Mouse (Mus musculus) layer of hippocampus, adult 8-10 months (tissue): ENCODE measurements around the gene Samd1. TPM values are rescaled to one million over a fixed set of nuclear protein-coding genes. Genes with fewer than 3 reads are reported as not detected.
A peak's percentile ranks its signal among the peaks of the same experiment; 100 is the strongest.
"Not testable (repeated sequence)": the region's sequence is repeated elsewhere in the genome, so short reads cannot be mapped to it uniquely, and the experiment has no call there.

ENCODE experiments used
- DNase-seq, 2 experiments: peaks; one replicate each; pipeline ENCODE4 v3.0.0; 2022; ENCODE audit warnings: low spot score in 2 of 2
- total RNA-seq, 4 experiments: library from RNA; stranded (reverse); gene quantifications; 2 replicates each; pipeline ENCODE4 v1.2.4; 2022

Gene Samd1
- total RNA-seq, 4 experiments from 2014 or later, result 37.6 to 42.8 (median 40.0) TPM

DNA sequence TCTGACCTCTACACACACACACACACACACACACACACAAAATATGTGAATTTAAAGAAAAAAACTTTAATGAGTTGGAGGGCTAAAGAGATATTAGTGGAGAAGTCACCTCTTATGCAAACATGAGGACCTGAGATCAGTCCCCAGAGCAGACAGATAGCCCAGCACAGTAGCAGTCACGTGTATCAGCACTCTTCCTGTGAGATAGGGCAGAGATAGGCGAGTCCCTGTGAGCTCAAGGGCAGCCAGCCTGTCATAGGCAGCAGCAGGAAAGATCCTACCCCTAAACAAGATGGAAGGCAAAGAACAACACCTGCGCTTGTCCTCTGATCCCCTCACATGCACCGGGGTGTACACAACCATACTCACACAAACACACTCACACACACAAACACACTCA is 15.0 kb upstream of the Samd1 start:
- DNase-seq, result no peak

DNA sequence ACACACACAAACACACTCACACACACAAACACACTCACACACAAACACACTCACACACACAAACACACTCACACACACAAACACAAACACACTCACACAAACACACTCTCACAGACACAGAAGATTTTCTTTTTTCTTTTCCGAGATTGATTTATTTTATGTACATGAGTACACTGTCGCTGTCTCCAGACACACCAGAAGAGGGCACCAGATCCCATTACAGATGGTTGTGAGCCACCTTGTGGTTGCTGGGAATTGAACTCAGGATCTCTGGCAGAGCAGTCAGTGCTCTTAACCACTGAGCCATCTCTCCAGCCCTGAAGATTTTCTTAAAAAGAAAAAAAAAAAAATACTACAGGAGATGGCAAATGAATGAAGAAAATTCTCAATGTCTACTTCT is 14.2 kb upstream of the Samd1 start:
- not testable (repeated sequence) for DNase-seq

DNA sequence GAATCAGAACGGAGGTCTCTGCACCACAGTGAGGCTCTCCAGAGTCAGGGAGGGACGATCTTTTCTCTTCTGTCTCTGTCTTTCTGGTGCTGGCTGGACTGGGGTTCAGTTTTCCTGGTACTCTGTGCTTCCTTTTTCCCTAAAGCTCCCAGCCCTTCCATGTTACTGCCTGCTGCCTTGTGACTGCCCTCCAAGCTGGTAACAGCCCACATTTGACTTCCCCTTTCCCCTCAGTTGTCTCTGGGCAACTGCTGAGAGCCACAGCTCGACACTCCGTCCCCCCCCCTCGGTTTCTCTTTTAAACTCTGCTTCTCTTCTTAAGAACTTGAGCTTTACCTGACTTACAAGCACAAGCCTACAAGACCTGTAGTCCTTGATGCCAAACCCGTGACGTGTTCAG is 8.2 kb upstream of the Samd1 start:
- no peak for DNase-seq

DNA sequence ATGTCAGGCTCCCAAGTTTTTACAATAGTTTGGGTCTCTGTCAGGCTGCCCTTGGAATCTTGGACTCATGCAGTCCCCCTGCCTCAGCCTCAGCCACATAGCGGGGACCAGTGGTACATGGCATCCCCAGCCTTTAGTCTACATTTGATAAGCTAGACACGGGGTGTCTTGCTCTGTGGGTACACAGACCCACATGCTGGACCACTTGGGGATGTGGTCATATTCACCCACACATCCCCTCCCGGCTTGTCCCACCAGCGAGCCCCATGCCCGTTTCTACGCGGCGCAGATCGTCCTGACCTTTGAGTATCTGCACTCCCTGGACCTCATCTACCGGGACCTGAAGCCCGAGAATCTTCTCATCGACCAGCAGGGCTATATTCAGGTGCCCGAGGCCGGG is 7.3 kb upstream of the Samd1 start:
- DNase-seq, result no peak

DNA sequence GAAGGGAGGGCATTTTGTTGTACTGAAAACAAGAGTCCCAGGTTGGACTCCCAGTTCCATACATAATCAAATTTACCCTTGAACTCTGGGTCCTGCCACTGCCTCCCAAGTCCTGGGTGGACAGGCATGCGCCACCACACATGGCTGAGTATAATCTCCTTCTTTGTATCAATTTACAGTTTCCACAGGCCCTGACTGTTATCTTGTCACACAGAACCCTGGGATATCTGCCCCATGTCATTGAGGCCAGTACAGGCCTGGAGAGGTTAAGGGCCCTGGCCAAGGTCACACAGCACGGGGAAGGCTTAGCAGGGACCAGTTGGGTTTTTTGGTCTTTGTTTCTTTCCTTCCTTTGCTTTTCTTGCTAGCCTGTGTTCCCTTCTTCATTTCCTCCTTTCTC is 5.0 kb upstream of the Samd1 start:
- DNase-seq, result no peak

DNA sequence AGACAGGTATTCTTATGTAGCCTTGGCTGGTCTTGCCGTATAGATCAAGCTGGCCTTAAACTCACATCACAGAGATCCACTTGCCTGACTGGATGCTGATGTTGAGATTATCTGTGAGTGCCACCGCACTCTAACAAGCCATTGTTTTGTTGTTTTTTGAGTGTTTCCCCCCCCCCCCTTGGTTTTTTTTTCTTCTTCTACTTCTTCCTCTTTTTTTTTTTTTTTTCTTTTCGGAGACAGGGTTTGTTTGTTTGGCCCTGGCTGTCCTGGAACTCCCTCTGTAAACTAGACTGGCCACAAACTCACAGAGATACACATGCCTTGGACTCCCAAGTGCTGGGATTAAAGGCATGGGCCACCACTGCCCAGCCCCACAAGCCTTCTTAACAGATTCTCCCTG is 3.4 kb upstream of the Samd1 start:
- no peak for DNase-seq

DNA sequence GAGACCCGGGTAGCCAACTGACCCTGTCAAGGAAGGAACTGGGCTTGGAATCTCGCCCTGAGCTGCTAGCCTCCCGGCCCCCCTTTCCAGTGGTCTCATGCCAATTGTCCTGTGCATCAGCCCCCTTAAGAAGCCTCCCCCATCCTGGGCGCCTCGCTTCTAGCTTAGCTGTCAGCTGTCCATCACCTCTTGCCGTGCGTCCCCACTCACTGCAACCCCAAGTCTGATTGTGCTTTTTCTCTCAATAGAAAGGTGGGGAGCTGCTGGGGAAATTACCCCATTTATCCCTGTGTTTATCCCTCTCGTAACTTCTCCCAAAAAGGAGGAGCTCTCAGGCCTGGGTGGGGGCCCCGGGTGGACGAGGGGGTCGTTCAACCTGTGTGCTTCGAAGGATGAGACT is 1.5 kb upstream of the Samd1 start:
- DNase-seq, result no peak

DNA sequence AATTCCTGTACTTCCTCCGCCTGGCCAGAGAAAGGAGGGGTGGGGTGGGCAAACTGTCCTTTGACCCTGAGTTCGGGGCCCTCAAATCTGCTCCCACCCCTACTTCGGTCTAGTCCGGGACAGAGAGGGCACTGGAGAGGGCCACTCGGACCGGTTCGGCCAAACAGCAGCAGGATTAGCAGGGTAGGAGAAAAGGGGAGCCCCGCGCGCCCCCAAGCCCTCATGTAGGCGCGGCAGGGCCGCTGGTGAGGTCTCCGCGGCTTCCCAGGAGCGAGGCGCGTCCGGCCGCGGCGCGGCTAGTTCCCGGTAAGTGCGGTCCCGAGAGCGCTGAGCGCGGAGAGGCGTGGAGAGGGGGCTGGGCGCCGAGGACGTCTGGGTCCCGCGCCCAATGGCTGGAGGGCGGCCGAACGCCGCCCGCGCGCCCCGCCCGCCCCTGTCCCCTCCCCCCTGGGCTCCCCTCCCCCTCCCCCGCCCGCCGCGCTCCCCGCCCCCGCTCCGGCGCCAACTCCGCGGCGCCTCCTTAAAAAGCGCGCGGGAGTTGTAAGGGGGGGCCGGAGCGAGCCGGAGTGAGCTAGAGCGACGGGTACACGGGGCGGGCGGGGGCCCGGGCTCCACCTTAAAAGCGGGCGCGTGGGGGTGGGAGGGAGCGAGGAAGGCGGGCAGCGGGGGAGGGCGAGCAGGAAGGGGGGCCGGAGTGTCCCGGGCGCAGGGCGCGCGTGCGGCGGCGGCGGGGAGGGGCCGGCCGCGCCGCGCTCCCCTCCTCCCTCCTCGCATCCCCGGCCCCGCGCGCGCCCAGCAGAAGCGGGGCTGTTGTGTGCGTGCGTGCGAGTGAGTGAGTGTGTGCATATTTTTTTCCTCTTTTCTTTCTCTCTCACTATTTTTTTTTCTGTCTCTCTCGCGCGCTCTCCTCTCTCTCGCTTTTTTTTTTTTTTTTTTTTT is 636 bp upstream of the Samd1 start:
- peak; percentile 66 to 73 for DNase-seq

DNA sequence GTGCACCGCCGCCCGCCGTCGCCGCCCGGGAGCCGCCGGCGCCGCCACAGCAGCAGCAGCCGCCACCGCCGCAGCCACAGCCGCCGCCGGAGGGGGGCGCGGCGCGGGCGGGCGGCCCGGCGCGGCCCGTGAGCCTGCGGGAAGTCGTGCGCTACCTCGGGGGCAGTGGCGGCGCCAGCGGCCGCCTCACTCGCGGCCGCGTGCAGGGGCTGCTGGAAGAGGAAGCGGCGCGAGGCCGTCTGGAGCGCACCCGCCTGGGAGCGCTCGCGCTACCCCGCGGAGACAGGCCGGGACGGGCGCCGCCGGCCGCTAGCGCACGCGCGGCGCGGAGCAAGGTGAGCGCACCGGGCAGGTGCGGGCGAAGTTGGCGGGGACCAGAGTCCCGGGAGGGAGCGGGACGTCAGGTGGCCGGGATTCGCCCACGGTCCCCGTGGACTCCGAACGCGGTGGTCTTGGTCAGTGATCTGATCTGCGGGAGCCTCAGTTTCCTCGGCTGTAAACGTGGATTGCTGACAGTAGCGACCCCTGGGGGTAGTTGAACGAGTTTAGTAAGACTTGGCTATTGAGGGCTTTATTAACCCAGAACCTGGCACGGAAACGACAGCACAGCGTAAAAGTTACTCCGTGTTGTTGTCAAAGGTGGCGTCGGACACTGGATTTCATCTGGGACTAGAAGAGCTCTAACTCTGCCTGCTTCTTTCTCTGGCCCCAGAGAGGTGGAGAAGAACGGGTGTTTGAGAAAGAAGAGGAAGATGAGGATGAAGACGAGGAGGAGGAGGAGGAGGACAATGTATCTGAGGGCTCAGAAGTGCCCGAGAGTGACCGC is 972 bp downstream of the Samd1 start:
- DNase-seq, result no peak

DNA sequence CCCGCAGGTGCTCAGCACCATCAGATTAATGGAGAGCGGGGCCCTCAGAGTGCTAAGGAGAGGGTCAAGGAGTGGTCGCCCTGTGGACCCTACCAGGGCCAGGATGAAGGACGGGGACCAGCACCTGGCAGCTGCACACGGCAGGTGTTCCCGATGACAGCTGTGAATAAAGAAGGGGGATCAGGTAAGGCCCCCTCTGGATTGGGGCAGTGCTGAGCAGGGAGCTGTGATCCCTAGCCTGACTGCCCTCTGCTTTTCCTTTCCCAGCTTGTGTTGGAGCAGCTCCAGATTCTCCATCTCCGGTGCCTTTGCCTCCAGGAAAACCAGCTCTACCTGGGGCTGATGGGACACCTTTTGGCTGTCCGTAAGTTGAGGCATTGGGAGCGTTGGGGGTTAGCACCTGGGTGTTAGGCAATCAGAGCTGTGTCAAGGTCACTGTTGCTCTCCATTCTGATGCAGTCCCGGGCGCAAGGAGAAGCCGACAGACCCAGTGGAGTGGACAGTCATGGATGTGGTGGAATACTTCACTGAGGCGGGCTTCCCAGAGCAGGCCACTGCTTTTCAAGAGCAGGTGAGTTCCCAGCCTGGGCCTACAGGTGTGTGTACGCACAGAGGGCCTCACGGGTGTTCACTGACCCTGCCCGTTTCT is 1.7 kb downstream of the Samd1 start:
- no peak for DNase-seq

DNA sequence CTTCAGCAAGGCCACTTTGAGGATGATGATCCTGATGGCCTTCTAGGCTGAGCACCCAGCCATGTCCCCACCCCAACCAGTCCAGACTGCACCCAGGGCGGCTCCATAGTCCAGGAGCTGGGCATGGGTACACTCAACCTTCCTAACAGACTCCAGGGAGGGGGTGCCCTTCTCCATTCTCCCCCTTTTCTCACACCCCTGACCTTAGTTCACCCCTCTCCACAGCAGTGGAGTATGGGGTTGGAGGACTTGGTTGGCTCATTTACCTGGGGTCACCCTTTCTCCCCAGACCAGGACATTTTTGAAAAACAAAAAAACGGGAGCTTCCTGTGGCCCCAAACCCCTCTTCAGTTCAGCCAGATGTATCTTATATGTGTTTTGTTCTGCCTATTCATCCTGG is 2.4 kb downstream of the Samd1 start:
- DNase-seq, result no peak

DNA sequence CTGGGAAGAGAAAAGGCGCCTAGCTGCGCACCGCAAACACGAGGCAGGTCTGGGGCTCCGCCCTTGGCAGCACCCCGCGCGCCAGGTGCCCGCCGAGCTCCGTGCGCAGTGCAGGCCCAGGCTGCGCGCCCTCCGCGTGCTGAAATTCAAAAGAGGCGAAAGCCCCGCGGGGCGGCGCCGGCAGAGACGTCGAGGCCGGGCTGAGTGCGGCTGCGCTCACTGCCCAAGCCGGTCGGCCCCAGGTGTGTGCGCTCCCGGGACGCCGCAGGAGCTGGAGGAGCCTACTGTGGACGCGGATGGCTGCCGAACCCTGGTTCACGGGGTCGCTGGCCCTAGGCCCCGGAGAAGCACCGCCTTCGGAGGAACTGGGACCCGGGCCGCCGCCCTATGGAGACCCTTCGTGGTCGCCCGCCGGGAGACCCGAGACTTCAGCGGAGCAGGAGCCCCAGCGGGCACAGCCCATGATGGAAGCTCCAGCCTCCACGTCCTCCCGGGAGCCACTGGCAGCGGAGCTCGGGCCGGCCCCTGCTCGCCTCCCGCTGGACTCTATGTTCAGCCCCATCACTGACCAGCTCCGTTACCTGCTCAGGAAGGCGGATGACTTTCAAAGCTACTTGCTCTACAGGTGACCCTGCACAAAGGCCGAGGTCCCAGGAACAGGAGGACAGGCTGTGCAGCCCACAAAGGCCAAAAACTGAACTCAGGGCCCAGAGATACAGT is 4.0 kb downstream of the Samd1 start, which contains the start of gene 1700067K01Rik:
TSS of gene 1700067K01Rik (plus strand) at position 222 of the 720 bp plus-strand sequence.
- no peak for DNase-seq

DNA sequence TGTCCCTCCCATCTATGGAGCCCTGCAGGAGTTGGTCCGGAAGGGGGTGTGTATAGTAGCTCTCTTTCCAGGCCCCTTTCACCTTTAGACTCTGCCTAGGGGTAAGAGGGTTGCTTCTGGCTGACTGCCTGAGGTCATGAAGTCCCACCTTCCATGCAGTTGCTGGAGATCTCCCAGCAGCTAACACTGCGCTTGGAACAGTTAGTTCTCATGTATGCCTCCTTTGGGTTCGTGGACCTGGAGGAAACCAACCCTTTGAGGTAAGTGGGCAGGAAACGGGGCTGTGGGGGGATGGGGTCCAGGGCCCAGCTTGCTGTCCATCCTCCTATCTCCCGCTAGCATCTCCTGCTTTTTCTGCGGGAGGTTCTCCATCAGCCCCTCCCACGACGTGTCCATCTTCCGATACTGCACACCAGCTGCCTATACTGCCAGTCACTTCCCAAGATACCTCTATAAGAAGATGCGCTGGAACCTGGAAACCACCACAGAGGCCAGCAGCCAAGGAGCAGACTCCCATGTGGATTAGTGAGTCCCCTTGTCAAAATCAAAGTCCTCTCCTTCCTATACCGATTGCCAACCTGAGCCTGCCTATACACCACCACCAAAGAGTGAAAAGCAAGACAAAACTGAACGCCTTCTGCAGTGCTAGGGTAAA is 5.6 kb downstream of the Samd1 start:
- DNase-seq, result no peak

DNA sequence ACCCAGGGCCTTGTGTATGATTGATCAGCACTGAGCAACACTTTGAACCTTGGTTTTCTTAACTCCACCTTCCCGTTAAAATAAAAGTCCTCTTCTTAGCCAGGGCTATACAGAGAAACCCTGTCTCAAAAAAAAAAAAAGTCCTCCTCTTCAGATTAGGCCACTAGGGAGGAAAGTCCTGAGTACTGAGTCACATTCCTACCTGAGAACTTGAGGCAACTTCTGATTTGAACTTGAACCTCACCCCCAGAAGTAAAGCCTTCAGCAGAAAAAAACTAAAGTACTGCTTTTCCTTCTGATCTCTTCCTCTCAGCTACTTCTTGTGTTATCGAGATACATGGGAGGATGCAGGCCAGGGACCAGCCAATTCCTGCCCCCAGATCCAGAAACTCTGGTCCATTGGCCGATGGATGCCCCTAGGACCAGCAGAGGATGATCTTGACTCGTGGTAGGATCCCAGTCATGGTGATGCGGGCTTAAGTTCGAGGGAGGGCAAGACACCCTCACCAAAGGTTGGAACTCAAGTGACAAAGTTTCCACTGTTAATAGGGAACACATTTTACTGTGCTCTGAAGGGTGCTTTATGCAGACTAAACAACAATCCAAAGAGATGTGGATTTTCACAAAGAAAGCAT is 6.3 kb downstream of the Samd1 start:
- no peak for DNase-seq

DNA sequence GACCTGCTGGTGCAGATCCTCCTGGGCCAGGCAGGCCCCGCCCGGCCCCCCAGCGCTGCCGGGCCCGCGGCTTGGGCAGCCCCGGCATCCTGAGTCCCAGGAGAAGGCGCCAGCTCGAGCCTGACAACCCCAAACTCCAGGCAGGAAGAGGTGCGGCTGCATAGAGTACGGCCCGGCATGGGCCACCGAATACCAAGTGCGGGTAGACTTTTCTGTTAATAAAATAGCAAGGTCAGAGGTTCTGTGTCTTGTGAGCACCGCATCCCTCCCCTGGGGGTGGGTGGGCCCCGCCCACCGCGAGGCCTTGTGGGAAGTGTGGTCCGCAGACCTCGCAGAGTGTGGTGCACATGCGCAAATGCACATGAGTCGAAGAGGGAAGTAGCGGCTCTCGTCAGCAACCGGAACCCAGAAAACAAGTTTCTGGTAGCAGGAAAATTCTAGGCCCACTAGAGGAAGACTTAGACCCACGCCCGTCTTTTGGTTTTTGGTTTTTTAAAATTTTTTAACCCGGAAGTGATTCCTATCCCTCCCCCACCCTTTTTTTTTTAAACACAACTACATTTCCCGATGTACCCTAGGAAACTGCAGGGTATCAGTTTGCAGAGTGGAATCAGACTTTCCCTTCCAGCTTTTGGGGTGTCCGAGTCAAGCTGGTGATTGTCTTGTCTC is 7.2 kb downstream of the Samd1 start:
- DNase-seq, result peak; percentile 92

DNA sequence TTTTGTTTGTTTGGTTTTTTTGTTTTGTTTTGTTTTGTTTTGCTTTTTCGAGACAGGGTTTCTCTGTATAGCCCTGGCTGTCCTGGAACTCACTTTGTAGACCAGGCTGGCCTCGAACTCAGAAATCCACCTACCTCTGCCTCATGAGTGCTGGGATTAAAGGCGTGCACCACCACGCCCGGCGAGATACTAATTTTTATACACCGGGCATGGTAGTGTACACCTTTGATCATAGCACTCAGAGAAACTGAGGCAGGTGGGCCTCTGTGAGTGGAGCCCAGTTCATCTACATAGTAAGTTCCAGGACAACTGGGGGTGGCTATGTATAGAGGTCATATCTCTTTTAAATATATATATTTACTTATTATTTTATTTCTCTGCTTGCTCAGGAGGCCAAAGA is 8.0 kb downstream of the Samd1 start:
- DNase-seq, result not testable (repeated sequence)

DNA sequence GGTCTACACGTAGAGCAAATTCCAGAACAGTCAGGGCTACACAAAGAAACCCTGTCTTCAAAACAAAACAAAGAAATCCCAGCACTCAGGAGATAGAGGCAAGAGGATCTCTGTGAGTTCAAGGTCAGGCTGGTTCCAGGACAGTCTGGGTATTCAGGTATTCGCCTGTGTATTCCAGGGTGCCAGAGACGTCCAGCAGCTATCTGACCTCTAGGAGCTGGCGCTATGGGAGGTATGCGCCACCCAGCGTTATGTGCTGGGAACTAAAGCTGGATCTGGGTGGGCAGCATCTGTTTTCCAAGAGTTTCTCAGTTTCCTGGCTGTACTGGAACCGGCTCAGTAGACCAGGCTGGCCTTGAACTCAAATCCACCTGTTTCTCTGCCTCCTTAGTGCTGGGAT is 10.9 kb downstream of the Samd1 start:
- no peak for DNase-seq

DNA sequence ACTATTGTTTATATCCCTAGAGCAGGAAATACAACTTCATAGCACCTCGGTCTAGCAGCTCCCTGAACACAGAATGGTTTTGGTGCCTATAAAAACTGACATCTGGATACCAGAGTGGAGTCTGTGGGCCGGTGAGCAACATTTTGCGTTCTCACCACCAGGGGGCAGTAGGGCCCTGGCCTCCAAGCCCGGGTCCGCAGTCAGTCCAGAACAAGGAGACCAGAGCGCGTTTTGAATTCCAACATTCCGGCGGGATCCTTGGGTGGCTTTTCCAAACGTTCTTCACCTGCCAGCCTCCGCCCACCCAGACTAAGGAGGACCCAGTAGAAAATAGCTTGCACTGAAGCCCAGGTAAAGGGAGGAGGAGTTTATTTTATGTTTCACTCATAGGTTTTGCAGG is 12.4 kb downstream of the Samd1 start:
- peak; percentile 70 to 87 for DNase-seq
